Mouse (Mus musculus): Measurements from ENCODE around the gene 1500011B03Rik.
A peak's percentile ranks its signal among the peaks of the same experiment; 100 is the strongest.

1500011B03Rik gene

GRCm38 (mm10) chr5:114783405-114784163 lies 39.7 kb downstream of the 1500011B03Rik start:
- peak; percentile 55 to 56 for DNase-seq (ENCODE audit: low spot score in 2 of 2)

- DNase-seq (ENCODE audit: low spot score in 2 of 2), result no peak
Observed at GRCm38 (mm10) chr5:114782991-114783390, 40.3 kb downstream of the 1500011B03Rik start.

GRCm38 (mm10) chr5:114780912-114781311 lies 42.4 kb downstream of the 1500011B03Rik start:
- no peak for DNase-seq (ENCODE audit: low spot score in 2 of 2)

- peak in 1 of 2 experiments; percentile 29 for DNase-seq (ENCODE audit: low spot score in 2 of 2)
Observed at GRCm38 (mm10) chr5:114779956-114780489, 43.2 kb downstream of the 1500011B03Rik start.

- no peak for DNase-seq (ENCODE audit: low spot score in 2 of 2)
Observed at GRCm38 (mm10) chr5:114776174-114776573, 47.1 kb downstream of the 1500011B03Rik start.

GRCm38 (mm10) chr5:114775056-114775979 lies 48.0 kb downstream of the 1500011B03Rik start, which contains the start of gene Git2:
Gene Git2 (minus strand): TSS chr5:114775517.
- DNase-seq (ENCODE audit: low spot score in 2 of 2), result no peak

- DNase-seq (ENCODE audit: low spot score in 2 of 2), result peak; percentile 85 to 86
Observed at GRCm38 (mm10) chr5:114774403-114775051, 48.7 kb downstream of the 1500011B03Rik start, which contains the start of gene Ankrd13a. Gene Ankrd13a (plus strand): TSS chr5:114774677.

GRCm38 (mm10) chr5:114773780-114774179 lies 49.5 kb downstream of the 1500011B03Rik start:
- peak in 1 of 2 experiments; percentile 28 for DNase-seq (ENCODE audit: low spot score in 2 of 2)

GRCm38 (mm10) chr5:114773211-114773710 lies 50.0 kb downstream of the 1500011B03Rik start:
- DNase-seq (ENCODE audit: low spot score in 2 of 2), result peak; percentile 98 to 99

GRCm38 (mm10) chr5:114772456-114773203 lies 50.6 kb downstream of the 1500011B03Rik start:
- peak; percentile 76 to 81 for DNase-seq (ENCODE audit: low spot score in 2 of 2)

- DNase-seq (ENCODE audit: low spot score in 2 of 2), result no peak
Observed at GRCm38 (mm10) chr5:114771796-114772195, 51.5 kb downstream of the 1500011B03Rik start.

GRCm38 (mm10) chr5:114769786-114770185 lies 53.5 kb downstream of the 1500011B03Rik start:
- DNase-seq (ENCODE audit: low spot score in 2 of 2), result peak in 1 of 2 experiments; percentile 28

GRCm38 (mm10) chr5:114767185-114767584 lies 56.1 kb downstream of the 1500011B03Rik start:
- DNase-seq (ENCODE audit: low spot score in 2 of 2), result no peak

GRCm38 (mm10) chr5:114766686-114767085 lies 56.6 kb downstream of the 1500011B03Rik start:
- DNase-seq (ENCODE audit: low spot score in 2 of 2), result no peak

- no peak for DNase-seq (ENCODE audit: low spot score in 2 of 2)
Observed at GRCm38 (mm10) chr5:114764812-114765735, 58.2 kb downstream of the 1500011B03Rik start.

GRCm38 (mm10) chr5:114761980-114762379 lies 61.3 kb downstream of the 1500011B03Rik start:
- DNase-seq (ENCODE audit: low spot score in 2 of 2), result no peak

GRCm38 (mm10) chr5:114759536-114760090 lies 63.7 kb downstream of the 1500011B03Rik start:
- DNase-seq (ENCODE audit: low spot score in 2 of 2), result no peak
